Mouse (Mus musculus) cerebellum, adult 11 months (tissue): ENCODE results near the gene Fstl3.
"Not testable (repeated sequence)": the region's sequence is repeated elsewhere in the genome, so short reads cannot be mapped to it uniquely, and the experiment has no call there.

Experiments
- DNase-seq: peaks from one replicate; pipeline ENCODE4 v3.0.0; 2022

Fstl3 gene

DNA sequence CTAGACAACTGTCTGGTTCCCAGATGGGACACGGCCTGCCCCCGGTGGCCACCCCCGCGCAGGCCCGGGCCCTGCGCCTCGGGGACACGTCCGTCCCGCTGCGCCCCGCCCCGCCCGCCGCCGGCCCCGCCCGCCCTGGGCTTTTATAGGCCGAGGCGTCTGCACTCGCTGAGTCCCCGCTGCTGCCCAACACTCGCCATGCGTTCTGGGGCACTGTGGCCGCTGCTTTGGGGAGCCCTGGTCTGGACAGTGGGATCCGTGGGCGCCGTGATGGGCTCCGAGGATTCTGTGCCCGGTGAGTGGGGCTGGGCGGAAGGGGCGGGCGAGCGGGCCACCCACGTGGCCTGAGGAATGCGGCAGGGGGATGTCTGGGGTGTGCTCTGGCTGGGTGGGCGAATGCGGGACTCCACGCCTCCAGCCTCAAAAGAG is at the start of gene Fstl3:
Gene Fstl3 (plus strand): TSS at position 170 of the 429 bp plus-strand sequence.
- no peak for DNase-seq

DNA sequence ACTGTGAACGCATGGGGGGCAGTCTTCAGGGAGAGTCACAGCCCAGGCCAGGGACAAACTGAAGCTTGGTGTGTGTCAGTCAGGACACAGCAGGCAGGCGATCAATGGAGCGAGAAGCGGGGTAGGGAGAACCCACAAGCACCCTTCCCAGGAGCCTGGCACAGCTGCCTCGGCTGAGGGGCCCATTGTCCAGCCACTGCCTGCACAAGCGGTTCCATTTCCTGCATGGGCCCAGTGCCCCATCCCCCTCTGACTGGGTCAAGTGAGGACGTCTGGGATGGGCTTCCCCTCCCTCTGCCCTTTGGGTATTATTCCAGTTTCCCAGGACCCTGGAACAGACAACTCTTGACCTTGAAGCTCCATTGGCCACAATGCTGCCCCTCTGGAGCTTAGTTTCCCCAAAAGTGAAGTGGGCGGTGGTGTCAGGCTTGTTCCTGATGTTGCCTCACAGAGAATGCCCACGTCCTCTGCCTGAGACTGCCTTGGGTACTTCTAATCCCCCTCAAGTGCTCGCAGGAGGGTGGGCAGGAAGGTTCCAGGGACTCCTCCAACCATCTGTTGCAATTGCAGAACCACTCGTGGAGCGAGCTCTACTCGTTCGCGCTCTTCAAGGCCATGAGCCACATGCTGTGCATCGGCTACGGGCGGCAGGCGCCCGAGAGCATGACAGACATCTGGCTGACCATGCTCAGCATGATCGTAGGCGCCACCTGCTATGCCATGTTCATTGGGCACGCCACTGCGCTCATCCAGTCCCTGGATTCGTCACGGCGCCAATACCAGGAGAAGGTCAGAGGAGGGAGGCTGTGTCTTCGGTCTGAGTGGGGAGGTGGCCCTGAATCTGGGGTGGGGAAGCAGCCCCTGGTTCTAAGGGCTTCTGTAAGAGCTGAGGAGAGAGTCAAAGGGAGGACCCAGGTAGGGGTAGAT is 48.5 kb upstream of the Fstl3 start:
- DNase-seq = no peak

DNA sequence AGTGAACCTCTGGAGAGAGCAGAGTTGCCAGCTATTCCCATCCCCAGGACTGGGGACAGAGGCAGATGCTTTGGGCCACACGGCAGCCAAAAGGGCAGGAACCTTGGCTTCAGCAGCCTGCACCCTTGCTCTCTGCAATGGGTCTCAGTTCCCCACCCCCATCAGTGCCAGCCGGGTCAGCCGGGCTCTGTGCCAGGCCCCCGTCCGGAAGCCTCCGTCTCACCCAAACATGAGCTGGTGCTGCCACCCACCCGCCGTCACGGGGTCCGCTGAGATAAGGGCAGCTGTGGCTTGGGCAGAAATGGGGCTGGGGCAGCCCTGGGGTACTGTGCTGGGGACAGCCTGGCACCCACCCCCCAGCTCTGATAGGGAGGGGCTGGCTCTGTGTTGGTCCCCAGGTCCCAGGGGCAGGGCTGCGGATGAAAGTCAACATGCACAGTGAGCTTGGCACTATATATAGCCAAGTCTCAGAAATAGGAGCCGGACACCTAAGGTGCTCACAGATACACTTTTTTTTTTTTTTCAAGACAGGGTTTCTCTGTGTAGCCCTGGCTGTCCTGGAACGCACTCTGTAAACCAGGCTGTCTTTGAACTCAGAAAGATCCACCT is 47.6 kb upstream of the Fstl3 start:
- no peak for DNase-seq

DNA sequence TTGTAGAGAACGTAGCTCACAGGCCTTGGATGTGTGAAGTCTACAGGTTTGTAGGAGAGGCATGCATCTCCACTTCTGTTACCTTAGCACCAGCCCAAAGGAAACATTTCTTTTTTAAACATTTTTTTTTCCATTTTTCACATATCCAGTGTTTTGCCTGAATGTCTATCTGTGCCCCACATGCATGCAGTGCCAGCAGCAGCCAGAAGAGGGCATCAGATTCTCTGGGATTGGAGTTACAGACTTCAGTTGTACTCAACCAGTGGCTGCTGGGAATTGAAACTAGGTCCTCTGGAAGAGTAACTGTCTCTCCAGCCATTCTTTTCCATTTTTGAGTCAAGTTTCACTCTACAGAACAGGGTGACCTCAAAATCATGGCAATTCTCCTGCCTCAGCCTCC is 44.6 kb upstream of the Fstl3 start:
- no peak for DNase-seq

DNA sequence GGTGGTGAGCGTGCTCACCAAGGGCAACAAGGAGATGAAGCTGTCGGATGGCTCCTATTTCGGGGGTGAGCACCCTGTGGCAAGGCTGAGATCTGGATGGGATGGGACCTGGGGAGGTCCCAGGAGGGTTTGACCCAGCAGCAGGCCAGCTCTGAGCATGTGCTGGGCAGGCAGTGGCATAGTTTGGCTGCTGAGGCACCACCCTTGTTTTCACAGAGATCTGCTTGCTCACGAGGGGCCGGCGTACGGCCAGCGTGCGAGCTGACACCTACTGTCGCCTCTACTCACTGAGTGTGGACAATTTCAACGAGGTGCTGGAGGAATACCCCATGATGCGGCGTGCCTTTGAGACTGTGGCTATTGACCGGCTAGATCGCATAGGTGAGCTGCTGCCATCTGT is 43.2 kb upstream of the Fstl3 start:
- DNase-seq = no peak

DNA sequence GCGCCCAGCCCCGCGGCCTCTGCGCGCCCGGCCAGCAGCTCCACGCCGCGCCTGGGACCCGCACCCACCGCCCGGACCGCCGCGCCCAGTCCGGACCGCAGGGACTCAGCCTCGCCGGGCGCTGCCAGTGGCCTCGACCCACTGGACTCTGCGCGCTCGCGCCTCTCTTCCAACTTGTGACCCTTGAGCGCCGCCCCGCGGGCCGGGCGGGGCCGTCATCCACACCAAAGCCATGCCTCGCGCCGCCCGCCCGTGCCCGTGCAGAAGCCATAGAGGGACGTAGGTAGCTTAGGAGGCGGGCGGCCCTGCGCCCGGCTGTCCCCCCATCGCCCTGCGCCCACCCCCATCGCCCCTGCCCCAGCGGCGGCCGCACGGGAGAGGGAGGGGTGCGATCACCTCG is 41.7 kb upstream of the Fstl3 start:
- DNase-seq = no peak

DNA sequence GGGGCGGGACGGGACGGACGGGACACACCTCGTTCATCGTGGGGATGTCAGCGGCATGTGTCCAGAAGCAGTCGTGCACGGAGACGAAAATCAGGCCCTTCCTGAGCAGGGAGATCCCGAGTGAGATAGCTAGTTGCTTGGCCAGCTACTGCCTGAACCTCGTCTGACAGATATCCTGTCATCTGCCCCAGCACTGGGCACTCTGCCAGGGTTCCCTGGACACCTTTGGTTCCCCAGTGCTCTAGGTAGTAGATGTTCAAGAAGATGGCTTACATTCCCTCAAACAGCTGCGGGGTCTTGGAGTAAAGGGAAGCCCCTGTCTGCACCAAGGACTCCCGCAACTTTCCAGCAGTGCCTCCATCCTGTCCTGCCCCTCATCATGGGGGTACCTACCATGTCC is 40.4 kb upstream of the Fstl3 start:
- DNase-seq = no peak

DNA sequence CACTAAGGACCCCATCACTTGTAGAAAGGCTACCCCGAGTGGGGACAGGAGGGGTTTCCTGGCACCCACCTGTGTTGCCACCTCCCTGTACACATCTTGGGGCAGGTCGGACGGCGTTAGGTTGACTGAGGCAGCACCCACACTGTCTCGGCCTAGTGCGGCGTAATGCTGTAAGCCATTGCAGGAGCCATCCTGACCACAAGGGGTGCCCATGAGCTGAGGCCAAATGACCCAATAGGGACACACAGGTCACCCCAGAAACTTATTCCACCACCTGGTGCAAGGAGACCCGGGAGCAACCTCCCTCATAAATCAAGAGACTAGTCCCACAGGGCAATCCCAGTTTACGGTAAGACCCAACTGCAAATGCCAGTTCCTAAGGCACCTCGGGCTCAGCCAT is 38.8 kb upstream of the Fstl3 start:
- no peak for DNase-seq

DNA sequence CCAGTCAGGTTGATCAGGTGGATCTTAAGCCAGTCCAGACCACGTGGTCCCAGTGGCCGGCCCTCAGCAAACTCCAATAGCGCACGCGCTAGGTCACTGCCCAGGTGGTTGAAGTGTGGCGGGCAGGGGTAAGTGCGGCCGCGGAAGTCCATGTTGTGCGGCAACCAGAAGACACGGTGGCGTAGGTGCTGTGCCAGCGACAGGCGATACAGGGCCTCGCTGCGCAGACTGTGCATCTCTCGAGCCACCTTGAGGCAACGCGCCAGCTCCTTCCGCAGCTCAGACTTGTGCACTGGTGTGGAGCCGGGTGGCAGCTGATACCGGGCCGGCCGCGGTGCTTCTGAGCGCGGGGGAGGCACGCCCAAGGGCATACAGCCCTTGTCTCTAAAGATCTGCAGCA is 37.8 kb upstream of the Fstl3 start:
- no peak for DNase-seq

DNA sequence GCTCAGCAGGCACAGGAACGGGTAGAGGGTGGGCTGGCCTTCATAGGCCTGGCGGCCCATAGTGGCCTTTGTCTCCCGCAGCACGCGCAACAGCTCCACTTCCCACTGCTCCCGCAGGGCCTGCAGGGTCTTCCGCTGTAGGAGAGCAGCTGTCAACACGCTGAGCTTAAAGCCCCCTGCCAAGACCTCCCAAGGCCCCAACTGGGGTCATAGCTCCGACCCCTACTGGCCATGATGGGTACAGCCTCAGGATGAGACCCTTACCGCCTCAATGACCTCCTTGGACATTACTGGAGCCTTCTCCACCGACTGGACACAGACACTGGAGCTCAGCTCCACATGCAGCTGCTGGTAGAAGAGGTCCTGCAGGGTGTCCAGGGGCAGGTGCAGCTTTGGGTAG is 36.2 kb upstream of the Fstl3 start:
- no peak for DNase-seq

DNA sequence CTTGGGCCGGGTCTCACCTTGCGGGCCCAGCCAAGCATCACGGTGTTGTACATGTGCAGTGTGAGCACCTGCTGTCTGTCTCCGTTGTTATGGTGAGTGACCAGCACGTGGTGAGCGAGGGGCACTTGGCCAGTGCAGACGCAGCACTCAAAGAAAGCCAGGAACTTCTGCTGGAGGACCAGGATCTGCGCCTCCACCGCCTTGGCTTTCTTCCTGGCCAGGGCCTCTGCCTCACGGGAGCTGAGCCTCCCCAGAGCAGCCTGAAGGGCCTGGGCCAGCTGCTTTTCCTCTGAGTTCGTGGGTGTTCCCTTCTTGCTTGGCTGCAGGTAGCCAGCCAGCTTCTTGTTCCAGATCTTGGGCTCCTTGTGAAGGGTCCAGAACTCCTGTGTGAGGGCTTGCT is 33.9 kb upstream of the Fstl3 start:
- no peak for DNase-seq

DNA sequence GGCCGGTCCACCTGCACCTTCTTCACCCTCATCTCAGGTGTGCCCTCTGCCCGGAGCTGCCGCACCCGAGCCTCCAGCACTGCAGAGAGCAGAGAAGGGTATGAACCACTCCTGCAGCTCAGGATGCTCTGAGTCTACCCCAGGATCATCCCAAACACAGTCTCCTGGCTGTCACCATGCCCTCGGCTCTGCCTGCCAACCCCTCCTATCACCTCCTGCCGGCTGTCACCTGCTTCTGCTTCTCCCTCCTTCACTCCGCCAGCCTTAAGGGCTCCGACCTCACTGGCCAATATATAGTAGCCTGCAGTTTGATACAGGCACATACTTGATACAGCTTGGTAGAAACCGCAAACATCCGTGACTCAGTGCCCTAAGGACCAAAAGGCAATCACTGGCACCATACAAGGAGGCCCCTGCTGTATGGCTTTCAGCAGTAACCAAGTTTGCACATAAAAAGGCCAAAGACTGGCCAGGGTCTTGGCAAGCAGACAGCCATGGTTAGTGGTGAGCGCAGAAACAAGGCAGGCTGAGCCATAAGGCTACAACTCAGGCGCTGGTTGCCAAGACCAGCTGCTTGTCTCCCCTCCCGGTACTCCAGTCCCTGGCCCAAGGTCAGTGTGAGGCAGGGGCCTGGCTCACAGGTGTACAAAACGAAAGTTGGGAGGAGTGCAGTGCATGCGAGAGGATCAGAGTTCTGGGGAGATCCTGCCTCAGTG is 33.3 kb upstream of the Fstl3 start:
- peak; percentile 58 for DNase-seq

DNA sequence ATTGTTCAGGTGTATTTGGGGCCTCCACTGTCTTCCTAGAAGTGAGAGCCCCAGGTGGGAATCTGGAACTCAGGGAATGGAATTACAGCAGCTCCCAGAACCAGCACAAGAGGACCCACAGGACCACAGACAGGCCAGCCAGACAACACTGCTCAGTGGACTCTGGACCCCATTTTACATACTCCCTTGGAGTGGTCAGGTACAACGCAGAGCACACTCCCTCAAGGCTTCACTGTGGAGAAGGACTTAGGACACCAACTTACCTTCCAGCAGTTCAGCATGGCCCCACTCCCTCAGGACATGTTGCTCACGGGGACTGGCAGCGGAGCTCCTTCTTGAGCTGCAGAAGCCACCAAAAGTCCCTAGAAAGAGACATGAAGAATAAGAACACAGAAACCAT is 31.7 kb upstream of the Fstl3 start:
- no peak for DNase-seq

DNA sequence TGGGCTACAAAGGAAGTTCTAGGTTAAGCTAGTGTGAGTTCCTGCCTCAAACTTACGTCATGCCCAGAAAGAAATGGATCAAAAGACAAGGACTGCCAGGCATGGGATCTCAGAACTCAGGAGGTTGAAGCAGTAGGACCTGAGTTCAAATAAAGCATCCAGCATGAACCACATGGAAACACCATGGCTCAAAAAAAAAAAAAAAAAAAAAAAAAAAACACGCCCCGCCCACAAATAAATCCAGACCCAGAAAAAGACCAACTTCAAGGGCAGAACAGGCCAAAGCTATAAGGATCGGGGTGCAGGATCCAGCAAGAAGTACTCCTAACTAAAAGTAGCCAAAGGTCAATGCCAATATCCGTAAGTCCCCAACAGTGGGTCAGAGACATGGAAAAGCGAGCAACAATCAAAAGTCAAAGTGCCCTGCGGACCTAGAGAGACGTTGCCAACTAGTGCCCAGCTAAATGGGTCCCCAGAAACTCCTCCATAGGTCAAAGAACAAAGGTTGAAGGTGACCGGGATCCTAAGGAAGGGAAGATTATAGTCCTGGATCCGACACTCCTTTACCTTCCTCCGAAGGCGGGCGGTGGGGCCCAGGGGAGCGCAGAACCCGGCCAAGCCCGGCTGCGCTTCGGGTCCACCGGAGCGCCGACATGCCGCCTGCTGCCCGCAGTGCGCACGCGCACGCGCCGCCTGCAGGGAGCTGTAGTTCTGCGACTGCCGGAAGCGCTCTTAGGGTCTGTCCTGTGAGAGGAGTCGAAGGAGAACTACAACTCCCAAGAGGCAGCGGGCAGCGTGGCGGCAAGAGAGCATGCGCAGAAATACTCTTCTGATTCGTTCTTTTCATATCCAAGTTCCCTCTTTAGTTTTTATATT is 30.9 kb upstream of the Fstl3 start, which contains the start of gene Polrmt:
Gene Polrmt (minus strand): TSS at position 684 of the 876 bp plus-strand sequence.
- DNase-seq = peak; percentile 95

DNA sequence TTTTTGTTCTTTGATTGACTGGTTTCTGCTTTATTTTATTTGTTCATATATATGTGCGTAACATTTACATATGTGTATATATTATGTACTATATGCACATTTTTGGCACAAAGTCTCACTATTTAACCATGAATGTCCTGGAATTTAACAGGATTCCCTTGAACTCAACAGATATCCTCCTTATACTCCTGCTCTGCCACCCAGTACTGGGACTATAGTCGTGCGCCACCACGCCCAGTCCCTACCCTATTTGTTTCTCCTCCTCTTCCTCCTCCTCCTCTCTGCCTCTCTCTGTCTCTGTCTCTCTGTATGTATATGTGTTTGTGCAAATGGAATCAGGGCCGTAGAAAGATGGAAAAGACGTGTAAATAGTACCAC is 30.3 kb upstream of the Fstl3 start:
- no peak for DNase-seq

DNA sequence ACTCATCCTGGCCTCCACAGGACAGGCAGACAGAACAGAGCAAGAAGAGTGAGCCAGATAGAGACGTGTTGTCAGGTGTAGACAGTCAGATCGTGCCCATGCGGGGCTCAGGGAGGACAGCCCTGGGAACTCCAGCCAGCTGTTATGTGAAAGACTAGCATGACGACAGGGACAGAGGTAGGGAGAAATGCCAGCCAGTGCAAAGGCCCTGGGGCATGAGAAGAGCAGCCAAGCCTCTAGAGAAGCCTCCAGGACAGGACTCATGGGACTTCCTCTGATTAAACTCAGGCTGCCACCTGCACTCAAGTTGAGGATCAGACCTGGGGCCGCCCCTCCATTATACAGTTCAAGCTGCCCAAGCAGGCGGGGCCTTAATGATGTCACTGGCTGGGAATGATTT is 28.6 kb upstream of the Fstl3 start:
- no peak for DNase-seq

DNA sequence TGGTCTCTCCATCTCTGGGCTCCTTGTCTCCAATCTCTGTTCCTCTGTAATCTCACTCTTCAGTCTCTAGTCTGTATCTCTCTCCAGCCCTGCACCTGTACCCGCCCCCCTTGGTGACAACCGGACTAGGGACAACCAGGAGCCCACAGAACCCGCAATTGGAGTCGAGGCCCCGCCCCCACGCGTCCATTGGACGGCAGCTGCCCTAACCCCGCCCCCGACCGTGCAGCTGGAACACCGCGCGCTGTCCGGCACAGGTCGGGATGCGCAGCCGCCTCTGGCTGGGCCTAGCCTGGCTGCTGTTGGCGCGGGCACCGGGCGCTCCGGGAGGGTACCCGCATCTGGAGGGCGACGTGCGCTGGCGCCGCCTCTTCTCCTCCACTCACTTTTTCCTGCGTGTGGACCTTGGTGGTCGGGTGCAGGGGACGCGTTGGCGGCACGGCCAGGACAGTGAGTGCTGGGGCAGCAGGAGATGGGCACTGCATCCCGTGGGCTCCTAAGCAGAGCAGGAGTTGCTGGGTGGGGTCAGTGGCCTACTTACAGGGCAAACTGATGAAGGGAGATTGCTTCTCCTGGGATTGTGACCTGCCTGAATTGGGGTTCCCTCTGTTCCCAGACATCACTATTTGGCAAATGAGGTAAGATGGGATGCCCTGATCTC is 22.1 kb upstream of the Fstl3 start, which contains the start of gene Fgf22:
Gene Fgf22 (plus strand): TSS at position 221 of the 661 bp plus-strand sequence.
- DNase-seq = peak; percentile 83

DNA sequence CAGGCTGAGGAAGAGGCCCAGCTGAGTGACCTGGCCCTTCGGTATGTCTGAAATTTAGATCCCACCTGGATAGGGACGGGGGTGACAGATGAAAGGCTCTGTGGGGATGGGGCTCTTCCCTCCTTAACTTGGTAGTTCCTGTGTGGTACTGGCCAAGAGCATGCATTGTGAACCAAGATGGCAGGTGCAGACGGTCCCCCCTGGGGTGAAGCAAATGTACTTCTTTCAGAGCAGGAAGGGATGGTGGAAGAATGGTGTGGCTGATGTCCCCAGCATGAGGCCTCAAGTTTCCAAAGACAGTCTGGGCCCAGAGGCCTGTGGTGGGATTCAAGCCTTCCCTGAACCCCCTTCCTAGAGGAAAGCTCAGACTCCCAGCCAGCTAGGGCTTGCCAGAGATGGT is 21.2 kb upstream of the Fstl3 start:
- DNase-seq = peak; percentile 41

DNA sequence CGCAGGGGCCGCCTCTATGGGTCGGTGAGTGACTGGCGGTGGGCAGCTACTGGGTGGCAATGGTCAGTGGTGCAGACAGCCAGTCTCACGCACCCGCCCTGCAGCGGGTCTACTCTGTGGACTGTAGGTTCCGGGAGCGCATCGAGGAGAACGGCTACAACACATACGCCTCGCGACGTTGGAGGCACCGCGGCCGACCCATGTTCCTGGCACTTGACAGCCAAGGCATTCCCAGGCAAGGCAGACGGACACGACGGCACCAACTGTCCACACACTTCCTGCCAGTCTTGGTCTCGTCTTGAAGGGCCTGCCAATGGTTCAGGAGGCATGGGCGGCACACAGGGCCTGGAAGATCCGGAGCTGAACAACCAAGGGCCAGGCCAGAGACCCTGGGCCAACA is 20.4 kb upstream of the Fstl3 start:
- no peak for DNase-seq

DNA sequence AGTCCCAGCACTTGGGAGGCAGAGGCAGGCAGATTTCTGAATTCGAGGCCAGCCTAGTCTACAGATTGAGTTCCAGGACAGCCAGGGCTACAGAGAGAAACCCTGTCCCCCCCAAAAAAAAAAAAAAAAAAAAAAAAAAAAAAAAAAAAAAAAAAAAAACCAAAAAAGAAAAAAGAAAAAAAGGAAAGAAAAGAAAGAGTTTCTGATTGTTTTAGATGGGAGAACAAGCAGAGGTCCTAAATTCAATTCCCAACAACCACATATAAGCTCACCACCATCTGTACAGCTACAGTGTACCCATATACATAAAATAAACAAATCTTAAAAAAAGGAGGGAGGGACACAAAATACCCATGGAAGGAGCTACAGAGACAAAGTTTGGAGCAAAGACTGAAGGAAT is 17.4 kb upstream of the Fstl3 start:
- not testable (repeated sequence) for DNase-seq

DNA sequence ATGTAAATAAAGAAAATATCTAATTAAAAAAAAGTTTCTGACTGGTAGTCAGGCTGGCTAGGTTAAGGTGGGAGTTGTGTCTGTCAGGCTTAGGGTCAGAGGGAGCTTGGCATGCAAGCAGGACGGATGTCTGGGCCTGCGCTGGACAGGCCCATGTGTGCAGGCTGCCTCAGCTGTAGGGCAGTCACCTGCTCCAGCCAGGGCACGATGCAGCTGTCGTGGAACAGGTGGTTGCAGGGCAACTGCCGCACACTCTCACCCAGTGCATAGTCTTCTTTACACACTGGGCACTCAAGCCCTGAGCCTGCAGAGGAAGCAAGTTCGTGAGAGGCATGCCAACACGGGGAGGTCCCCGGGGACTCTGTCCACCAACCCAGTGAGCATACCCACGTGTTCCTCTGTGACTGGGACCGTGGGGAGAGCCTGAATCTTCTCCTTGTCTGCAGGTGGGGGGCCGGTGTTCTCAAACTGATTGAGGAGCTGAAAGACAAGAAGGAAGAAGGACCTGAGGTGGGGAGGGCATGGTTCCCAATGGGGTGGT is 16.4 kb upstream of the Fstl3 start:
- DNase-seq = no peak

DNA sequence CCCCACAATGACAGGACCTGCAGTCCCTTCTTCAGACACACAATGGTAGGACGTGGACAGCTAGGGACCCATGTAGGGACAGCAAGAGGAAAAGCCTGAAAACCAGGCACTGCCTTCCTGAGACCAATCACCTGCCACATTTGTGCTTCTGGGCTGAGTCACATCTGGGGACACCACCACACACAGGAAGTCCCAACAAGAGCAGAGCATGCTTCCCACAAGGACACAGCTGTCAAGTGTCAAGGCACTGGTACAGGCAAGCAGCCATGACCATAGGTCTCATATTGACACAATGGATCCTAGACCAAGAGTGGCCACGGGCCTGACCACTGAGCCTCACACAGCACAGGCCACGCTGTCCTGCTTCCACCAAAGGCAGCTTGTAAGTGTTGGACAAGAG is 14.2 kb upstream of the Fstl3 start:
- DNase-seq = no peak
